Mouse (Mus musculus): ENCODE measurements at regions not wholly inside any gene's neighbourhood (a gene's known extent, or its start where the extent isn't known, plus 50 kb on each side); places are given as distances from the start of the nearest gene placed in this dataset.

GRCm38 (mm10) chr7:37377889-37378521 lies 395.4 kb downstream of the Zfp536 start:
- H3K4me3 ChIP-seq: no peak overlapping the region
- ATAC-seq (ENCODE audit: low FRiP score, low read depth): no peak
- WGBS: 39% methylated on average over 19 of the region's 19 CpGs
- H3K4me2 ChIP-seq (replicated peaks): no peak overlapping the region
- no peaks in the 10 kb centered on the region for H3K27me3 ChIP-seq (replicated peaks)
- H3K9ac ChIP-seq: no peak overlapping the region
- no peak overlapping the region for H3K27ac ChIP-seq
- peaks cover 22% of the 10 kb centered on the region for H3K4me1 ChIP-seq
- no peaks in the 10 kb centered on the region for H3K9me3 ChIP-seq
- no peaks in the 10 kb centered on the region for H3K36me3 ChIP-seq

- Histone ChIP-seq H3K4me2 (replicated peaks) (no peak overlapping the region), H3K9me3 (no peaks in the 10 kb centered on the region), H3K27me3 (replicated peaks) (no peaks in the 10 kb centered on the region), H3K9ac (no peak overlapping the region), H3K4me1 (0 out of 2 replicates have a peak, but pooled peaks cover 2% of the 10 kb centered on the region), H3K27ac (no peak overlapping the region), H3K4me3 (no peak overlapping the region), H3K36me3 (no peaks in the 10 kb centered on the region)
- no peak for ATAC-seq (ENCODE audit: low FRiP score, low read depth)
- WGBS: 91% methylated on average over 8 of the region's 8 CpGs
Measured at GRCm38 (mm10) chr7:37387871-37388270, 385.6 kb downstream of the Zfp536 start.

- ATAC-seq (ENCODE audit: low FRiP score, low read depth): no peak
- no peaks in the 10 kb centered on the region for H3K27me3 ChIP-seq (replicated peaks)
- H3K4me1 ChIP-seq: 0 out of 2 replicates have a peak, but pooled peaks cover 2% of the 10 kb centered on the region
- H3K9me3 ChIP-seq: no peaks in the 10 kb centered on the region
- 88% methylated on average over 22 of the region's 22 CpGs for WGBS
- H3K4me2 ChIP-seq (replicated peaks): no peak overlapping the region
- H3K36me3 ChIP-seq: no peaks in the 10 kb centered on the region
- H3K27ac ChIP-seq: no peak overlapping the region
- H3K9ac ChIP-seq: no peak overlapping the region
- no peak overlapping the region for H3K4me3 ChIP-seq
Measured at GRCm38 (mm10) chr7:37388843-37389702, 384.4 kb downstream of the Zfp536 start.

- WGBS: 87% methylated on average over 2 of the region's 2 CpGs
- Histone ChIP-seq H3K27ac (no peak overlapping the region), H3K4me2 (replicated peaks) (no peak overlapping the region), H3K4me3 (no peak overlapping the region), H3K4me1 (0 out of 2 replicates have a peak, but pooled peaks cover 2% of the 10 kb centered on the region), H3K9ac (no peak overlapping the region), H3K36me3 (no peaks in the 10 kb centered on the region), H3K9me3 (no peaks in the 10 kb centered on the region), H3K27me3 (replicated peaks) (no peaks in the 10 kb centered on the region)
- no peak for ATAC-seq (ENCODE audit: low FRiP score, low read depth)
Measured at GRCm38 (mm10) chr7:37389703-37390087, 383.7 kb downstream of the Zfp536 start.

- no peaks in the 10 kb centered on the region for H3K36me3 ChIP-seq
- H3K27ac ChIP-seq: no peak overlapping the region
- H3K4me1 ChIP-seq: 0 out of 2 replicates have a peak, but pooled peaks cover 2% of the 10 kb centered on the region
- H3K27me3 ChIP-seq (replicated peaks): no peaks in the 10 kb centered on the region
- ATAC-seq (ENCODE audit: low FRiP score, low read depth): no peak
- no peak overlapping the region for H3K9ac ChIP-seq
- no peaks in the 10 kb centered on the region for H3K9me3 ChIP-seq
- no peak overlapping the region for H3K4me3 ChIP-seq
- 95% methylated on average over 7 of the region's 7 CpGs for WGBS
- no peak overlapping the region for H3K4me2 ChIP-seq (replicated peaks)
Measured at GRCm38 (mm10) chr7:37390271-37390670, 383.2 kb downstream of the Zfp536 start.

GRCm38 (mm10) chr7:37392122-37392521 lies 381.3 kb downstream of the Zfp536 start:
- Histone ChIP-seq H3K9me3 (no peaks in the 10 kb centered on the region), H3K27me3 (replicated peaks) (no peaks in the 10 kb centered on the region), H3K27ac (no peak overlapping the region), H3K4me1 (0 out of 2 replicates have a peak, but pooled peaks cover 2% of the 10 kb centered on the region), H3K4me3 (no peak overlapping the region), H3K9ac (no peak overlapping the region), H3K36me3 (no peaks in the 10 kb centered on the region), H3K4me2 (replicated peaks) (no peak overlapping the region)
- no peak for ATAC-seq (ENCODE audit: low FRiP score, low read depth)
- 90% methylated on average over 6 of the region's 6 CpGs for WGBS

- H3K4me1 ChIP-seq: 0 out of 2 replicates have a peak, but pooled peaks cover 2% of the 10 kb centered on the region
- ATAC-seq (ENCODE audit: low FRiP score, low read depth): no peak
Measured at GRCm38 (mm10) chr7:37392604-37393003, 380.8 kb downstream of the Zfp536 start.

GRCm38 (mm10) chr7:37393071-37393470 lies 380.4 kb downstream of the Zfp536 start:
- Histone ChIP-seq H3K9ac (no peak overlapping the region), H3K4me3 (no peak overlapping the region), H3K27me3 (replicated peaks) (no peaks in the 10 kb centered on the region), H3K9me3 (no peaks in the 10 kb centered on the region), H3K27ac (no peak overlapping the region), H3K4me2 (replicated peaks) (no peak overlapping the region), H3K4me1 (0 out of 2 replicates have a peak, but pooled peaks cover 2% of the 10 kb centered on the region), H3K36me3 (no peaks in the 10 kb centered on the region)
- WGBS: 90% methylated on average over 3 of the region's 3 CpGs
- ATAC-seq (ENCODE audit: low FRiP score, low read depth): no peak

More at GRCm38 (mm10) chr7:37392604-37393003, 380.8 kb downstream of the Zfp536 start:
- Histone ChIP-seq H3K27ac (no peak overlapping the region), H3K27me3 (replicated peaks) (no peaks in the 10 kb centered on the region), H3K4me2 (replicated peaks) (no peak overlapping the region), H3K9ac (no peak overlapping the region), H3K9me3 (no peaks in the 10 kb centered on the region), H3K4me3 (no peak overlapping the region), H3K36me3 (no peaks in the 10 kb centered on the region)
- WGBS: 87% methylated on average over 8 of the region's 8 CpGs

GRCm38 (mm10) chr7:37394965-37395426 lies 378.4 kb downstream of the Zfp536 start:
- H3K4me2 ChIP-seq (replicated peaks): no peak overlapping the region
- H3K4me1 ChIP-seq: no peaks in the 10 kb centered on the region
- H3K4me3 ChIP-seq: no peak overlapping the region
- H3K27ac ChIP-seq: no peak overlapping the region
- H3K9me3 ChIP-seq: no peaks in the 10 kb centered on the region
- H3K27me3 ChIP-seq (replicated peaks): no peaks in the 10 kb centered on the region
- 67% methylated on average over 8 of the region's 8 CpGs for WGBS
- ATAC-seq (ENCODE audit: low FRiP score, low read depth): no peak
- H3K36me3 ChIP-seq: no peaks in the 10 kb centered on the region
- H3K9ac ChIP-seq: no peak overlapping the region

GRCm38 (mm10) chr7:37395881-37396513 lies 377.4 kb downstream of the Zfp536 start:
- Histone ChIP-seq H3K4me2 (replicated peaks) (no peak overlapping the region), H3K4me1 (no peaks in the 10 kb centered on the region), H3K27ac (no peak overlapping the region), H3K9me3 (no peaks in the 10 kb centered on the region), H3K27me3 (replicated peaks) (no peaks in the 10 kb centered on the region), H3K4me3 (no peak overlapping the region), H3K9ac (no peak overlapping the region), H3K36me3 (no peaks in the 10 kb centered on the region)
- WGBS: 84% methylated on average over 13 of the region's 13 CpGs
- ATAC-seq (ENCODE audit: low FRiP score, low read depth): no peak

GRCm38 (mm10) chr7:37403483-37403882 lies 370.0 kb downstream of the Zfp536 start:
- Histone ChIP-seq H3K27me3 (replicated peaks) (no peaks in the 10 kb centered on the region), H3K4me2 (replicated peaks) (no peak overlapping the region), H3K27ac (no peak overlapping the region), H3K4me1 (no peaks in the 10 kb centered on the region), H3K9me3 (no peaks in the 10 kb centered on the region), H3K9ac (no peak overlapping the region), H3K36me3 (no peaks in the 10 kb centered on the region), H3K4me3 (no peak overlapping the region)
- WGBS: 99% methylated on average over 2 of the region's 2 CpGs
- ATAC-seq (ENCODE audit: low FRiP score, low read depth): no peak

GRCm38 (mm10) chr7:37413350-37413749 lies 360.1 kb downstream of the Zfp536 start:
- Histone ChIP-seq H3K9me3 (no peaks in the 10 kb centered on the region), H3K36me3 (no peaks in the 10 kb centered on the region), H3K4me3 (no peak overlapping the region), H3K4me2 (replicated peaks) (no peak overlapping the region), H3K27ac (no peak overlapping the region), H3K9ac (no peak overlapping the region), H3K27me3 (replicated peaks) (no peaks in the 10 kb centered on the region), H3K4me1 (no peaks in the 10 kb centered on the region)
- 60% methylated on average over 4 of the region's 4 CpGs for WGBS
- no peak for ATAC-seq (ENCODE audit: low FRiP score, low read depth)
